Mouse (Mus musculus) bone marrow macrophage, adult 2 months (primary cell): ENCODE measurements around the gene Olfr312.

Experiments
- CTCF ChIP-seq: IDR thresholded peaks from 2 replicates; pipeline ENCODE4 v1.5.1; 2012; ENCODE audit warnings: low read depth, mild to moderate bottlenecking, low read length, moderate library complexity
- POLR2A ChIP-seq: IDR thresholded peaks from 2 replicates; pipeline ENCODE4 v1.6.1; 2012; ENCODE audit warnings: mild to moderate bottlenecking, low read depth, low read length, borderline replicate concordance

GRCm38 (mm10) chr11:58799747-58800146, 29.3 kb upstream of the Olfr312 start:
- TF ChIP-seq CTCF (no peak), POLR2A (no peak)
